Mouse (Mus musculus) limb, embryonic 12.5 days (tissue): ENCODE measurements around the gene Mtrf1. TPM values are rescaled to one million over a fixed set of nuclear protein-coding genes. Genes with fewer than 3 reads are reported as not detected.
A peak's percentile ranks its signal among the peaks of the same experiment; 100 is the strongest.
"Not testable (repeated sequence)": the region's sequence is repeated elsewhere in the genome, so short reads cannot be mapped to it uniquely, and the experiment has no call there.

Experiments used
- ATAC-seq: fragments of 200-750 bp; cut with Nextera tagmentation; 2 replicates; pipeline ENCODE4 v1.8.0; 2017; ENCODE audit warnings: low read depth, moderate TSS enrichment; ENCODE audit not compliant: insufficient number of reproducible peaks, insufficient read depth, low FRiP score, low TSS enrichment
- H3K27ac ChIP-seq: fragments of 300-500 bp; sonication (generic); 2 replicates; pipeline ENCODE4 v1.5.1; 2016; ENCODE audit warnings: mild to moderate bottlenecking, moderate library complexity
- H3K27me3 ChIP-seq: fragments of 300-500 bp; sonication (generic); 2 replicates; pipeline ENCODE4 v1.6.1; 2016; ENCODE audit warnings: mild to moderate bottlenecking, moderate library complexity
- H3K36me3 ChIP-seq: fragments of 300-500 bp; sonication (generic); 2 replicates; pipeline ENCODE4 v1.6.1; 2016; ENCODE audit warnings: mild to moderate bottlenecking, moderate library complexity
- H3K4me1 ChIP-seq: fragments of 300-500 bp; sonication (generic); replicated peaks from 2 replicates; pipeline ENCODE4 v1.6.1; 2016
- H3K4me2 ChIP-seq: fragments of 300-500 bp; sonication (generic); 2 replicates; pipeline ENCODE4 v1.6.1; 2016; ENCODE audit warnings: mild to moderate bottlenecking, moderate library complexity
- H3K4me3 ChIP-seq: fragments of 300-500 bp; sonication (generic); replicated peaks from 2 replicates; pipeline ENCODE4 v1.5.1; 2016; ENCODE audit warnings: mild to moderate bottlenecking
- H3K9ac ChIP-seq: fragments of 300-500 bp; sonication (generic); replicated peaks from 2 replicates; pipeline ENCODE4 v1.6.1; 2016; ENCODE audit warnings: mild to moderate bottlenecking, moderate library complexity
- H3K9me3 ChIP-seq: fragments of 300-500 bp; sonication (generic); 2 replicates; pipeline ENCODE4 v1.6.1; 2016; ENCODE audit warnings: mild to moderate bottlenecking, moderate library complexity
- WGBS: fragments of 180-500 bp; shearing (Covaris S2); methylation state at CpG from one replicate; pipeline ENCODE4 v1.1.7; 2016; 5-methylcytosine and 5-hydroxymethylcytosine counted together
- polyA plus RNA-seq: library from polyadenylated mRNA; unstranded; fragments of >200 nt; fragmentation: Nextera tagmentation; extraction: Ambion mirVana; gene quantifications from 2 replicates; pipeline ENCODE4 v1.2.1, GENCODE M21; 2016

The Mtrf1 gene
- polyA plus RNA-seq, 1 experiment from 2014 or later, result 11.0 TPM

DNA sequence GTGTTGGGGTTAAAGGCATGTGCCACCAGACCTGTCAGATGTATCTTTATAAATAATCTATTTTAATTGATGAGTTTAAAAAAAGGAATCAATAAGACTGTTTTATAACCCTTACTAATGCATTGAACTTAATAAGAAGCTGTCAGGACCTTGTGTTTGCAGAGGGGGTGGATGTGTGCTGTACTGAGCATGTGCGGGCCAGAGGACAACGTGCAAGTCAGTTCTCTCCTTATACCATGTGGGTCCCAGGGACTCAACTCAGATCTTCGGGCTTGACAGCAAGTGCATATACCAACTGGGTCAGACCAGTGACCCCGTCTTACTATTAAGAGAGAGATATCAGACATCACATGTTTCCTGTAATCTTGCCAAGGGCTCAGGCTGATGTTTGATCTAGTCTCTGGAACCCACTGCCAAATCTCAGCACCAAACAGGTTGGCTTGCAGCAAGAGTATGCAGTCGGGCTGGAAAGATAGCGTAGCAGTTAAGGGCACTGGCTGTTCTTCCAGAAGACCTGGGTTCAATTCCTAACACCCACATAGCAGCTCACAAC, 11.8 kb downstream of the Mtrf1 start:
- WGBS, result 91% methylated on average over 6 of the region's 6 CpGs
- Histone ChIP-seq H3K4me2 (no peak overlapping the region), H3K9me3 (no peaks in the 10 kb centered on the region), H3K4me3 (no peak overlapping the region), H3K36me3 (peaks cover 26% of the 10 kb centered on the region), H3K27me3 (no peaks in the 10 kb centered on the region), H3K4me1 (no peaks in the 10 kb centered on the region), H3K27ac (no peak overlapping the region), H3K9ac (no peak overlapping the region)
- ATAC-seq, result no peak

GRCm38 (mm10) chr14:79410662-79411061, 13.1 kb downstream of the Mtrf1 start:
- Histone ChIP-seq H3K36me3 (peaks cover 27% of the 10 kb centered on the region), H3K4me2 (no peak overlapping the region), H3K9ac (no peak overlapping the region), H3K27me3 (no peaks in the 10 kb centered on the region), H3K4me3 (no peak overlapping the region), H3K27ac (no peak overlapping the region), H3K4me1 (no peaks in the 10 kb centered on the region), H3K9me3 (no peaks in the 10 kb centered on the region)
- no peak for ATAC-seq
- 69% methylated on average over 2 of the region's 2 CpGs for WGBS

DNA sequence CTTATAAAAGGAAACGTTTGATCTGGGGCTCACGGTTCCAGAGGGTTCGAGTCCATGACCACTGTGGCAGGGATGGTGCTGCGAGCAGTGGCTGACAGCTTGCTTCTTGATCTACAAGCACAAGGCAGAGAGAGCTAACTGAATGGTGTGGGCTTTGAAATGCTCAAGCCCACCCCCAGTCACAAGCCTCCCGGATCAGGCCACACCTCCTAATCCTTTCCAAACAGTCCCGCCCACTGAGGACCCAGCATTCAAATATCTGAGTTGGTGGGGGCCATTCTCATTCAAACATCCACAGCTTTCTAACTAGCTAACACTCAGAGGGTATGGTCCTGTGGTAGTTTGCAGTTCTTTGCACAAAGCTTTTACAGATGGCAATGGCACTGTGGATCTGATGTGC, 15.5 kb downstream of the Mtrf1 start:
- Histone ChIP-seq H3K27ac (no peak overlapping the region), H3K4me3 (no peak overlapping the region), H3K36me3 (peaks cover 20% of the 10 kb centered on the region), H3K27me3 (no peaks in the 10 kb centered on the region), H3K9ac (no peak overlapping the region), H3K4me1 (no peaks in the 10 kb centered on the region), H3K4me2 (no peak overlapping the region), H3K9me3 (no peaks in the 10 kb centered on the region)
- ATAC-seq, result no peak
- 80% methylated on average over 6 of the region's 6 CpGs for WGBS

- Histone ChIP-seq H3K27ac (no peak overlapping the region), H3K27me3 (no peaks in the 10 kb centered on the region), H3K4me2 (no peak overlapping the region), H3K9ac (no peak overlapping the region), H3K4me1 (no peaks in the 10 kb centered on the region), H3K4me3 (no peak overlapping the region), H3K9me3 (no peaks in the 10 kb centered on the region), H3K36me3 (peaks cover 18% of the 10 kb centered on the region)
- 77% methylated on average over 20 of the region's 20 CpGs for WGBS
- no peak for ATAC-seq
Observed at GRCm38 (mm10) chr14:79420083-79420685, 22.6 kb downstream of the Mtrf1 start.

- H3K9ac ChIP-seq, result peak within 1 kb of the TSS; percentile 63
- no peaks in the 10 kb centered on the region for H3K4me1 ChIP-seq
- peak within 1 kb of the TSS; percentile 51 for H3K4me2 ChIP-seq
- peak; percentile 99 for ATAC-seq
- under 1% methylated on average over 44 of the region's 44 CpGs for WGBS
- H3K9me3 ChIP-seq, result peaks cover 14% of the 10 kb centered on the region
- peak within 1 kb of the TSS; percentile 84 for H3K27ac ChIP-seq
- peak within 1 kb of the TSS; percentile 48 for H3K4me3 ChIP-seq
- no peaks in the 10 kb centered on the region for H3K27me3 ChIP-seq
- peaks cover 22% of the 10 kb centered on the region for H3K36me3 ChIP-seq
Observed at GRCm38 (mm10) chr14:79425979-79426729, 28.6 kb downstream of the Mtrf1 start, which contains the start of gene Kbtbd7. Gene Kbtbd7 (plus strand): TSS chr14:79426511.

DNA sequence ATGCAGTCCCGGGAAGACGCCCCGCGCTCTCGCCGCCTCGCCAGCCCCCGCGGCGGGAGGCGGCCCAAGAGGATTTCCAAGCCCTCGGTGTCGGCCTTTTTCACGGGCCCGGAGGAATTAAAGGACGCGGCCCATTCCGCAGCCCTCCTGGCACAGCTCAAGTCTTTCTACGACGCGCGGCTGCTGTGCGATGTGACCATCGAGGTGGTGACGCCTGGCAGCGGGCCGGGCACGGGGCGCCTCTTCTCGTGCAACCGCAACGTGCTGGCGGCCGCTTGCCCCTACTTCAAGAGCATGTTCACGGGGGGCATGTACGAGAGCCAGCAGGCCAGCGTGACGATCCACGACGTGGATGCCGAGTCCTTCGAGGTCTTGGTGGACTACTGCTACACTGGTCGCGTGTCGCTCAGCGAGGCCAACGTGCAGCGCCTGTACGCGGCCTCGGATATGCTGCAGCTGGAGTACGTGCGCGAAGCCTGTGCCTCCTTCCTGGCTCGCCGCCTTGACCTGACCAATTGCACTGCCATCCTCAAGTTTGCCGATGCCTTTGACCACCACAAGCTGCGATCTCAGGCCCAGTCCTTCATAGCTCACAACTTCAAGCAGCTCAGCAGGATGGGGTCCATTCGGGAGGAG, 29.3 kb downstream of the Mtrf1 start:
- Histone ChIP-seq H3K9me3 (peaks cover 17% of the 10 kb centered on the region), H3K27ac (peak overlapping the region; percentile 84), H3K36me3 (peaks cover 26% of the 10 kb centered on the region), H3K4me3 (peak overlapping the region; percentile 48), H3K9ac (peak overlapping the region; percentile 63), H3K4me2 (peak overlapping the region; percentile 51)
- not testable (repeated sequence) for H3K27me3 ChIP-seq, H3K4me1 ChIP-seq
- ATAC-seq, result peak; percentile 47; the same call in 1 of the 2 replicates
- 62% methylated on average over 7 of the region's 59 CpGs for WGBS

GRCm38 (mm10) chr14:79434068-79434467, 36.5 kb downstream of the Mtrf1 start:
- Histone ChIP-seq H3K27me3 (no peaks in the 10 kb centered on the region), H3K9ac (no peak overlapping the region), H3K4me3 (no peak overlapping the region), H3K4me2 (no peak overlapping the region), H3K27ac (no peak overlapping the region), H3K9me3 (0 out of 2 replicates have a peak, but pooled peaks cover 3% of the 10 kb centered on the region), H3K36me3 (peaks cover 4% of the 10 kb centered on the region), H3K4me1 (no peaks in the 10 kb centered on the region)
- ATAC-seq, result no peak
- 77% methylated on average over 1 of the region's 1 CpGs for WGBS

- Histone ChIP-seq H3K9ac (no peak overlapping the region), H3K36me3 (no peaks in the 10 kb centered on the region), H3K9me3 (no peaks in the 10 kb centered on the region), H3K27me3 (no peaks in the 10 kb centered on the region), H3K4me1 (no peaks in the 10 kb centered on the region), H3K27ac (no peak overlapping the region), H3K4me2 (no peak overlapping the region), H3K4me3 (no peak overlapping the region)
- no peak for ATAC-seq
- WGBS, result 78% methylated on average over 2 of the region's 2 CpGs
Observed at GRCm38 (mm10) chr14:79440655-79441054, 43.1 kb downstream of the Mtrf1 start.

- ATAC-seq, result no peak
- Histone ChIP-seq H3K4me1 (no peaks in the 10 kb centered on the region), H3K27me3 (no peaks in the 10 kb centered on the region), H3K4me2 (no peak overlapping the region), H3K9me3 (no peaks in the 10 kb centered on the region), H3K36me3 (no peaks in the 10 kb centered on the region), H3K27ac (no peak overlapping the region), H3K4me3 (no peak overlapping the region), H3K9ac (no peak overlapping the region)
- whole genome bisulfite sequencing, result 81% methylated on average over 5 of the region's 5 CpGs
Observed at GRCm38 (mm10) chr14:79441441-79441840, 43.9 kb downstream of the Mtrf1 start.

DNA sequence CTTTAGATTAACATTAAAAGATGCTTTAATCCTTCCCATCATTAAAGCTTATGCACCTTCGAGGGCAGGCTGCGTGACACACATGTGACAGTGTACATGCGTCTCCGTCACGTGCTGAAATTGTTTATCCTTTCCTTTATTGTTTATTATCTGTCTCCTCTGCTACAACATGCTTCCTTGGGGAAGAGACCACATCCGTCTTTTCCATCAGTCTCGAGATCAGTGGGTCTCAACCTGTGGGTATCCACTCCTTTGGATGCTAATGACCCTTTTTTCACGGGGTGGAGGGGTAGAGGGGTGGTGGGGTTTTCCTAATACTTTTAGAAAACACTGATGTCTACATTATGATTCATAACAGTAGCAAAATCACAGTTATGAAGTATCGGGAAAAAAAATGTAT, 47.0 kb downstream of the Mtrf1 start:
- Histone ChIP-seq H3K9me3 (no peaks in the 10 kb centered on the region), H3K27ac (no peak overlapping the region), H3K4me3 (no peak overlapping the region), H3K36me3 (no peaks in the 10 kb centered on the region), H3K27me3 (no peaks in the 10 kb centered on the region), H3K9ac (no peak overlapping the region), H3K4me2 (no peak overlapping the region), H3K4me1 (no peaks in the 10 kb centered on the region)
- no peak for ATAC-seq
- 89% methylated on average over 9 of the region's 9 CpGs for WGBS

DNA sequence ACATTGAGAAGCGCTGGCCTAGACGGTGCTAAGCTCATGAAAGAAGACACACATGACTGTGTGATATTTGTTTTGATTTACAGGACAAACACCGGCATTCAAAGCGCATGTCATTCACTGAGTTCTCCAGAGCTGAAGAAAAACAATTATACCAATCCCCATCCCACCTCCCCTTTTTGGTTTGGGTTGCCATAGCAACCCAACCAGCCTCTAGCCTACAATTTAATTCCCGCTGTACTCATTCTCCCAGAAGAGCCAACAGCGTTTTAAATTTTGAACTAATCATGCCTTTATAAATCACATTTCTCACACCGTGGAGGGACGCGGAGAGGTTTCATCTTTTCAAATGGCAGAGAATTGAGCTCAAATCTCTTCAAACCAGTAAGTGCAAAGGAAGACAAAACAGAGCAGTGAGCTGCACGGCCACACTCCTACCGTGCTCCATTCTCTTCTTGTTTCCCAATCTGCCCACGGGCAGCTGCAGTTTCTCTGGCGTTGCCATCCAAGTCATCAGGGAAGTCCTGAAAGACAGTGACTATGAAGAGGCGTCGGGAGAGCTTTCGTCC, 47.6 kb downstream of the Mtrf1 start:
- Histone ChIP-seq H3K4me3 (no peak overlapping the region), H3K4me1 (no peaks in the 10 kb centered on the region), H3K36me3 (no peaks in the 10 kb centered on the region), H3K9me3 (no peaks in the 10 kb centered on the region), H3K4me2 (no peak overlapping the region), H3K9ac (no peak overlapping the region), H3K27me3 (no peaks in the 10 kb centered on the region), H3K27ac (no peak overlapping the region)
- 77% methylated on average over 16 of the region's 16 CpGs for WGBS
- ATAC-seq, result no peak
